Mouse (Mus musculus) G1E (cell line): ENCODE results near the gene Ccdc153.

ENCODE experiments used
- CTCF ChIP-seq: IDR thresholded peaks from 2 replicates; pipeline ENCODE4 v1.5.1; 2012; ENCODE audit warnings: low read depth, low read length, inconsistent platforms, mixed read lengths
- GATA1 ChIP-seq: IDR thresholded peaks from 2 replicates; pipeline ENCODE4 v1.6.1; 2012; ENCODE audit warnings: borderline replicate concordance, low read length, inconsistent platforms, mixed read lengths
- POLR2AphosphoS5 ChIP-seq: IDR thresholded peaks from 2 replicates; pipeline ENCODE4 v1.6.1; 2012; ENCODE audit warnings: low read depth, low read length, inconsistent platforms; ENCODE audit not compliant: insufficient replicate concordance
- TAL1 ChIP-seq: conservative IDR thresholded peaks from 2 replicates; pipeline ENCODE4 v1.6.1; 2012; ENCODE audit warnings: low read depth, low read length, inconsistent platforms, mixed read lengths

GRCm38 (mm10) chr9:44192312-44192711 is 48.2 kb upstream of the Ccdc153 start:
- no peak for TF ChIP-seq CTCF
- TF ChIP-seq TAL1: no peak
- TF ChIP-seq GATA1: no peak
- TF ChIP-seq POLR2AphosphoS5: no peak
